16 mouse cellular contexts compared by ENCODE assay signal in genomic region chr11:82856032-82856431, GRCm38 (mm10). TPM values are rescaled to one million over a fixed set of nuclear protein-coding genes. Genes with fewer than 3 reads are reported as not detected.
A peak's percentile ranks its signal among the peaks of the same experiment; 100 is the strongest.
DNase-seq lines count a peak whose midpoint lies in the region; ATAC-seq and TF ChIP-seq lines count a peak whose summit lies in the region.
"Had no signal": no experiment of that assay in that cellular context is flagged by ENCODE, and none has a peak within 500 bp of the region (broad histone marks: within the 10 kb centered on the region; RNA-seq: fewer than 3 reads in every experiment).

No protein-coding gene starts in this region.

- WGBS in lung, embryonic 14.5 days: 60% methylated on average over 10 of the region's 10 CpGs
- WGBS in lung, adult 2 months: 73% methylated on average over 10 of the region's 10 CpGs
- 41% methylated on average over 10 of the region's 10 CpGs for WGBS in forebrain, embryonic 12.5 days
- WGBS in liver, postnatal 0 days (ENCODE audit: insufficient replicate concordance): 82% methylated on average over 10 of the region's 10 CpGs
- 91% methylated on average over 10 of the region's 10 CpGs for WGBS in heart, embryonic 10.5 days

- H3K9ac ChIP-seq in lung, embryonic 14.5 days: no peak overlapping the region
- no peak overlapping the region for H3K9ac ChIP-seq in forebrain, embryonic 12.5 days
- no peak overlapping the region for H3K9ac ChIP-seq in liver, postnatal 0 days (replicated peaks)
- H3K9ac ChIP-seq: embryonic facial prominence, embryonic 13.5 days; heart, embryonic 12.5 days had no signal

- H3K4me1 ChIP-seq in lung, embryonic 14.5 days (ENCODE audit: insufficient read depth): no peaks in the 10 kb centered on the region
- peaks cover 2% of the 10 kb centered on the region; the same call in 1 of the 2 replicates for H3K4me1 ChIP-seq in lung, adult 2 months (ENCODE audit: control insufficient read depth, insufficient read depth, low read length)
- peaks cover 20% of the 10 kb centered on the region; the same call in 1 of the 2 replicates for H3K4me1 ChIP-seq in forebrain, embryonic 12.5 days
- H3K4me1 ChIP-seq in liver, postnatal 0 days (ENCODE audit: insufficient read depth): peaks cover 44% of the 10 kb centered on the region
- 0 out of 2 replicates have a peak, but pooled peaks cover 5% of the 10 kb centered on the region for H3K4me1 ChIP-seq in heart, embryonic 10.5 days
- H3K4me1 ChIP-seq: embryonic facial prominence, embryonic 13.5 days; heart, embryonic 12.5 days had no signal

- peak; percentile 19 for DNase-seq in gastrocnemius, postnatal 14 days
- no peak for DNase-seq in gastrocnemius, postnatal 25 days
- DNase-seq in lung, embryonic 14.5 days: peak; percentile 23
- DNase-seq in lung, adult 2 months: no peak
- DNase-seq in liver, postnatal 0 days: no peak
- DNase-seq in left cerebral cortex, adult 9 months (ENCODE audit: low spot score in 2 of 2): no peak
- no peak for DNase-seq in heart, embryonic 10.5 days (ENCODE audit: low spot score)
- DNase-seq: B cell, adult 2 months; thymus, adult 2 months had no signal

- no peak overlapping the region for H3K4me2 ChIP-seq in lung, embryonic 14.5 days
- H3K4me2 ChIP-seq in forebrain, embryonic 12.5 days: no peak overlapping the region
- H3K4me2 ChIP-seq in liver, postnatal 0 days (ENCODE audit: low read depth, low read length): no peak overlapping the region
- H3K4me2 ChIP-seq: embryonic facial prominence, embryonic 13.5 days; heart, embryonic 12.5 days had no signal

- H3K27ac ChIP-seq in lung, embryonic 14.5 days (ENCODE audit: low read depth): no peak overlapping the region
- peak overlapping the region; percentile 68; the same call in 1 of the 2 replicates for H3K27ac ChIP-seq in forebrain, embryonic 12.5 days
- H3K27ac ChIP-seq in liver, postnatal 0 days (ENCODE audit: low read depth): peak overlapping the region; percentile 29; the same call in 1 of the 2 replicates
- no peak overlapping the region for H3K27ac ChIP-seq in heart, embryonic 10.5 days
- H3K27ac ChIP-seq: embryonic facial prominence, embryonic 13.5 days had no signal

- H3K9me3 ChIP-seq in lung, embryonic 14.5 days (ENCODE audit: low read depth, low read length): no peaks in the 10 kb centered on the region
- H3K9me3 ChIP-seq in forebrain, embryonic 12.5 days: no peaks in the 10 kb centered on the region
- H3K9me3 ChIP-seq in liver, postnatal 0 days (ENCODE audit: low read length): no peaks in the 10 kb centered on the region
- H3K9me3 ChIP-seq in heart, embryonic 10.5 days: no peaks in the 10 kb centered on the region
- H3K9me3 ChIP-seq: embryonic facial prominence, embryonic 13.5 days; heart, embryonic 12.5 days had no signal

- H3K27me3 ChIP-seq in lung, embryonic 14.5 days (ENCODE audit: insufficient read depth, low read length): no peaks in the 10 kb centered on the region
- H3K27me3 ChIP-seq in forebrain, embryonic 12.5 days: no peaks in the 10 kb centered on the region
- no peaks in the 10 kb centered on the region for H3K27me3 ChIP-seq in liver, postnatal 0 days (ENCODE audit: insufficient read depth, low read length)
- H3K27me3 ChIP-seq in heart, embryonic 10.5 days (ENCODE audit: insufficient read depth, poor library complexity, severe bottlenecking): no peaks in the 10 kb centered on the region
- H3K27me3 ChIP-seq: embryonic facial prominence, embryonic 13.5 days; heart, embryonic 12.5 days had no signal

- TF ChIP-seq POLR2A in lung, adult 2 months (IDR thresholded peaks at IDR 0.05; ENCODE audit: borderline replicate concordance, extremely low read depth, low read depth, low read length): no peak

- no peak for ATAC-seq in lung, embryonic 14.5 days (ENCODE audit: insufficient read depth)
- ATAC-seq in forebrain, embryonic 12.5 days (ENCODE audit: low FRiP score): 0 out of 2 replicates have a peak, but pooled peaks have one; percentile 63
- ATAC-seq in liver, postnatal 0 days: no peak
- ATAC-seq: inflammation-experienced regulatory T-cells, adult 6 months; lung, postnatal 0 days had no signal

- no peak for TF ChIP-seq CTCF in lung, embryonic 14.5 days (IDR thresholded peaks at IDR 0.05; ENCODE audit: low read depth)
- TF ChIP-seq CTCF in lung, adult 2 months (IDR thresholded peaks at IDR 0.05; ENCODE audit: insufficient read depth, low read length): no peak
- TF ChIP-seq CTCF in liver, postnatal 0 days (IDR thresholded peaks at IDR 0.05; ENCODE audit: low read depth): no peak

- no peak for TF ChIP-seq EP300 in liver, postnatal 0 days (IDR thresholded peaks at IDR 0.05; ENCODE audit: low read depth)

- no peak overlapping the region for H3K4me3 ChIP-seq in lung, embryonic 14.5 days (ENCODE audit: low read depth, low read length)
- H3K4me3 ChIP-seq in lung, adult 2 months (replicated peaks; ENCODE audit: extremely low read depth, low read depth, low read length): no peak overlapping the region
- H3K4me3 ChIP-seq in forebrain, embryonic 12.5 days (replicated peaks): no peak overlapping the region
- H3K4me3 ChIP-seq in liver, postnatal 0 days (ENCODE audit: low read depth, low read length): no peak overlapping the region
- no peak overlapping the region for H3K4me3 ChIP-seq in heart, embryonic 10.5 days
- H3K4me3 ChIP-seq: embryonic facial prominence, embryonic 13.5 days; heart, embryonic 12.5 days; left cerebral cortex, adult 2 months had no signal

- H3K36me3 ChIP-seq in lung, embryonic 14.5 days (ENCODE audit: insufficient read depth): no peaks in the 10 kb centered on the region
- no peaks in the 10 kb centered on the region for H3K36me3 ChIP-seq in forebrain, embryonic 12.5 days (replicated peaks)
- peaks cover 3% of the 10 kb centered on the region; the same call in 1 of the 2 replicates for H3K36me3 ChIP-seq in liver, postnatal 0 days (replicated peaks; ENCODE audit: insufficient read depth, low read length)
- no peaks in the 10 kb centered on the region for H3K36me3 ChIP-seq in heart, embryonic 10.5 days
- H3K36me3 ChIP-seq: embryonic facial prominence, embryonic 13.5 days; heart, embryonic 12.5 days had no signal

- intact Hi-C loops in gastrocnemius, postnatal 14 days (cut with DNase I; ENCODE audit: low total_unique reads): no loop called here

RNA-seq across cellular contexts. Expression of gene Rffl, which starts 15.0 kb away (rescaled TPM):
- 1 to 10 TPM; 5.4 to 5.7 TPM for total RNA-seq in gastrocnemius, postnatal 14 days (2021)
- total RNA-seq in gastrocnemius, postnatal 25 days (2021): 1 to 10 TPM; 6.0 to 6.3 TPM
- polyA plus RNA-seq in lung, embryonic 14.5 days (2014; fragmentation: Nextera tagmentation; extraction: Ambion mirVana): 11.7 and 12.3 TPM in 2 replicates
- 9.5 and 10.4 TPM in 2 replicates for polyA plus RNA-seq in lung, adult 2 months (2012; rRNA removed)
- polyA plus RNA-seq in forebrain, embryonic 12.5 days (2016; fragmentation: Nextera tagmentation; extraction: Ambion mirVana): 16.6 and 19.1 TPM in 2 replicates
- 10.1 and 11.3 TPM in 2 replicates for polyA plus RNA-seq in liver, postnatal 0 days (2015; fragmentation: Nextera tagmentation; extraction: Ambion mirVana)
- polyA plus RNA-seq in heart, embryonic 10.5 days (2016; fragmentation: Nextera tagmentation; extraction: Ambion mirVana): 7.5 and 7.9 TPM in 2 replicates

RNA-seq across cellular contexts. Expression of gene Rad51d, which starts 34.4 kb away (rescaled TPM):
- total RNA-seq in gastrocnemius, postnatal 14 days (2021): 1 to 10 TPM; 5.3 to 5.7 TPM
- 1 to 10 TPM; 3.4 to 5.0 TPM for total RNA-seq in gastrocnemius, postnatal 25 days (2021)
- 13.5 and 14.5 TPM in 2 replicates for polyA plus RNA-seq in lung, embryonic 14.5 days (2014; fragmentation: Nextera tagmentation; extraction: Ambion mirVana)
- polyA plus RNA-seq in lung, adult 2 months (2012; rRNA removed): 9.3 and 11.7 TPM in 2 replicates
- 12.6 and 14.2 TPM in 2 replicates for polyA plus RNA-seq in forebrain, embryonic 12.5 days (2016; fragmentation: Nextera tagmentation; extraction: Ambion mirVana)
- polyA plus RNA-seq in liver, postnatal 0 days (2015; fragmentation: Nextera tagmentation; extraction: Ambion mirVana): 3.4 and 4.4 TPM in 2 replicates
- 14.2 and 16.6 TPM in 2 replicates for polyA plus RNA-seq in heart, embryonic 10.5 days (2016; fragmentation: Nextera tagmentation; extraction: Ambion mirVana)

RNA-seq across cellular contexts. Expression of gene Fndc8, which starts 35.9 kb away (rescaled TPM):
- total RNA-seq in gastrocnemius, postnatal 14 days (2021): not detected
- not detected for total RNA-seq in gastrocnemius, postnatal 25 days (2021)
- not detected in 2 replicates for polyA plus RNA-seq in lung, embryonic 14.5 days (2014; fragmentation: Nextera tagmentation; extraction: Ambion mirVana)
- polyA plus RNA-seq in lung, adult 2 months (2012; rRNA removed): 0.08 and 0.11 TPM in 2 replicates
- polyA plus RNA-seq in forebrain, embryonic 12.5 days (2016; fragmentation: Nextera tagmentation; extraction: Ambion mirVana): 0.21 and 0.40 TPM in 2 replicates
- 0.28 and 0.30 TPM in 2 replicates for polyA plus RNA-seq in liver, postnatal 0 days (2015; fragmentation: Nextera tagmentation; extraction: Ambion mirVana)
- 0.06 and 0.11 TPM in 2 replicates for polyA plus RNA-seq in heart, embryonic 10.5 days (2016; fragmentation: Nextera tagmentation; extraction: Ambion mirVana)
- total RNA-seq: left cerebral cortex, adult 2 months had no signal
- polyA plus RNA-seq: frontal cortex, adult 2 months; inflammation-experienced regulatory T-cells, adult 6 months had no signal

RNA-seq across cellular contexts. Expression of gene Nle1, which starts 52.2 kb away (rescaled TPM):
- 10 to 100 TPM in 1 of 2 experiments, 1 to 10 TPM in 1; 8.8 to 11.0 TPM for total RNA-seq in gastrocnemius, postnatal 14 days (2021)
- 10 to 100 TPM; 11.9 to 12.1 TPM for total RNA-seq in gastrocnemius, postnatal 25 days (2021)
- 33.0 and 37.4 TPM in 2 replicates for polyA plus RNA-seq in lung, embryonic 14.5 days (2014; fragmentation: Nextera tagmentation; extraction: Ambion mirVana)
- 28.2 and 29.1 TPM in 2 replicates for polyA plus RNA-seq in lung, adult 2 months (2012; rRNA removed)
- 32.3 and 37.3 TPM in 2 replicates for polyA plus RNA-seq in forebrain, embryonic 12.5 days (2016; fragmentation: Nextera tagmentation; extraction: Ambion mirVana)
- polyA plus RNA-seq in liver, postnatal 0 days (2015; fragmentation: Nextera tagmentation; extraction: Ambion mirVana): 9.1 and 9.2 TPM in 2 replicates
- 29.1 and 37.7 TPM in 2 replicates for polyA plus RNA-seq in heart, embryonic 10.5 days (2016; fragmentation: Nextera tagmentation; extraction: Ambion mirVana)

RNA-seq across cellular contexts. Expression of gene Unc45b, which starts 54.3 kb away (rescaled TPM):
- 100 to 1,000 TPM; 106 to 108 TPM for total RNA-seq in gastrocnemius, postnatal 14 days (2021)
- total RNA-seq in gastrocnemius, postnatal 25 days (2021): 100 to 1,000 TPM; 130 to 163 TPM
- 5.6 and 7.8 TPM in 2 replicates for polyA plus RNA-seq in lung, embryonic 14.5 days (2014; fragmentation: Nextera tagmentation; extraction: Ambion mirVana)
- 19.0 and 20.0 TPM in 2 replicates for polyA plus RNA-seq in lung, adult 2 months (2012; rRNA removed)
- 1.0 and 1.3 TPM in 2 replicates for polyA plus RNA-seq in forebrain, embryonic 12.5 days (2016; fragmentation: Nextera tagmentation; extraction: Ambion mirVana)
- polyA plus RNA-seq in liver, postnatal 0 days (2015; fragmentation: Nextera tagmentation; extraction: Ambion mirVana): 1.6 TPM in 2 replicates
- polyA plus RNA-seq in heart, embryonic 10.5 days (2016; fragmentation: Nextera tagmentation; extraction: Ambion mirVana): 185 and 294 TPM in 2 replicates

Comparison
In these comparisons a context has a peak if more than half of its experiments do, and no peak if none do; other contexts are left out.
1. DNase-seq: peak in gastrocnemius, postnatal 14 days (single experiment) and lung, embryonic 14.5 days (single experiment); none in gastrocnemius, postnatal 25 days (single experiment), lung, adult 2 months (single experiment), liver, postnatal 0 days (single experiment), left cerebral cortex, adult 9 months (0 of 2) and heart, embryonic 10.5 days (single experiment).
2. H3K27ac ChIP-seq: peak in forebrain, embryonic 12.5 days (single experiment) and liver, postnatal 0 days (single experiment); none in lung, embryonic 14.5 days (single experiment) and heart, embryonic 10.5 days (single experiment).